Mouse (Mus musculus): ENCODE data around the gene Slc17a6.

Slc17a6 gene

GRCm38 (mm10) chr7:51621694-51622145 is at the start of gene Slc17a6:
Slc17a6 (plus strand) TSS chr7:51622006.
- DNase-seq (ENCODE audit: extremely low read depth, low read depth, low spot score), result no peak

GRCm38 (mm10) chr7:51600021-51600420 is 21.8 kb upstream of the Slc17a6 start:
- no peak for DNase-seq (ENCODE audit: extremely low read depth, low read depth, low spot score)

- no peak for DNase-seq (ENCODE audit: extremely low read depth, low read depth, low spot score)
These were observed 18.1 kb upstream of the Slc17a6 start for GRCm38 (mm10) chr7:51603741-51604140.

- no peak for DNase-seq (ENCODE audit: extremely low read depth, low read depth, low spot score)
These were observed 7.4 kb upstream of the Slc17a6 start for GRCm38 (mm10) chr7:51614404-51614803.

- DNase-seq (ENCODE audit: extremely low read depth, low read depth, low spot score), result no peak
These were observed 3.9 kb upstream of the Slc17a6 start for GRCm38 (mm10) chr7:51617941-51618340.

GRCm38 (mm10) chr7:51618412-51618811 is 3.4 kb upstream of the Slc17a6 start:
- DNase-seq (ENCODE audit: extremely low read depth, low read depth, low spot score), result no peak

GRCm38 (mm10) chr7:51619977-51620376 is 1.8 kb upstream of the Slc17a6 start:
- no peak for DNase-seq (ENCODE audit: extremely low read depth, low read depth, low spot score)

GRCm38 (mm10) chr7:51622196-51622595 is 390 bp downstream of the Slc17a6 start:
- no peak for DNase-seq (ENCODE audit: extremely low read depth, low read depth, low spot score)

- no peak for DNase-seq (ENCODE audit: extremely low read depth, low read depth, low spot score)
These were observed 860 bp downstream of the Slc17a6 start for GRCm38 (mm10) chr7:51622666-51623065.

GRCm38 (mm10) chr7:51624336-51624897 is 2.6 kb downstream of the Slc17a6 start:
- DNase-seq (ENCODE audit: extremely low read depth, low read depth, low spot score), result no peak

GRCm38 (mm10) chr7:51625161-51625560 is 3.4 kb downstream of the Slc17a6 start:
- DNase-seq (ENCODE audit: extremely low read depth, low read depth, low spot score), result no peak

- DNase-seq (ENCODE audit: extremely low read depth, low read depth, low spot score), result no peak
These were observed 3.9 kb downstream of the Slc17a6 start for GRCm38 (mm10) chr7:51625591-51626255.

GRCm38 (mm10) chr7:51626451-51627000 is 4.7 kb downstream of the Slc17a6 start:
- DNase-seq (ENCODE audit: extremely low read depth, low read depth, low spot score), result no peak

- no peak for DNase-seq (ENCODE audit: extremely low read depth, low read depth, low spot score)
These were observed 5.3 kb downstream of the Slc17a6 start for GRCm38 (mm10) chr7:51627001-51627631.

- DNase-seq (ENCODE audit: extremely low read depth, low read depth, low spot score), result no peak
These were observed 5.9 kb downstream of the Slc17a6 start for GRCm38 (mm10) chr7:51627666-51628065.

GRCm38 (mm10) chr7:51628349-51628748 is 6.5 kb downstream of the Slc17a6 start:
- no peak for DNase-seq (ENCODE audit: extremely low read depth, low read depth, low spot score)

GRCm38 (mm10) chr7:51629206-51629605 is 7.4 kb downstream of the Slc17a6 start:
- DNase-seq (ENCODE audit: extremely low read depth, low read depth, low spot score), result no peak

GRCm38 (mm10) chr7:51631171-51631570 is 9.4 kb downstream of the Slc17a6 start:
- no peak for DNase-seq (ENCODE audit: extremely low read depth, low read depth, low spot score)

- DNase-seq (ENCODE audit: extremely low read depth, low read depth, low spot score), result no peak
These were observed 10.9 kb downstream of the Slc17a6 start for GRCm38 (mm10) chr7:51632543-51633229.

- DNase-seq (ENCODE audit: extremely low read depth, low read depth, low spot score), result no peak
These were observed 11.5 kb downstream of the Slc17a6 start for GRCm38 (mm10) chr7:51633230-51633844.

- DNase-seq (ENCODE audit: extremely low read depth, low read depth, low spot score), result no peak
These were observed 35.3 kb downstream of the Slc17a6 start for GRCm38 (mm10) chr7:51657152-51657551.
